Mouse (Mus musculus) thymus, postnatal 4 days (tissue): Measurements from ENCODE around the gene Arhgef3.

Experiments used
- DNase-seq: peaks from one replicate; pipeline ENCODE4 v3.0.0; 2021

Arhgef3 gene

DNA sequence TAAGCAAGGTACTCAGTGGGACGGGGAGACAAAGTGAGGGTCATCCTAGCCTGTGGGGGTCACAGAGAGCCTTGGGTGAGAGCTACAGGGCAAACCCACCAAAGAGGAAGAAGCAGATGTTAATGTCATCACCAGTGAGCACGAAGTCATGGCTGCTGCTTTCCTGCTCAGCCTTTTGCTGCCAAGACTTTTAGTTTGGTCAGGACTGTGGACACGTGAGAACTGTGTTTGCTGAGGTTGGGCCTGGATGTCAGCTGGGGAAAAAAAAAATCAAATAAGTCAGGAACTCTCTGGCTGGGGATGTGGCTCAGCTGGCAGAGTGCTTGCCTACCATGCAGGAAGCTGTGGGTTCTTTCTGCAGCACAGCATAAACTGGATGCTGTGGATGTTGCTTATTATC, 213.2 kb downstream of the Arhgef3 start:
- DNase-seq: no peak

DNA sequence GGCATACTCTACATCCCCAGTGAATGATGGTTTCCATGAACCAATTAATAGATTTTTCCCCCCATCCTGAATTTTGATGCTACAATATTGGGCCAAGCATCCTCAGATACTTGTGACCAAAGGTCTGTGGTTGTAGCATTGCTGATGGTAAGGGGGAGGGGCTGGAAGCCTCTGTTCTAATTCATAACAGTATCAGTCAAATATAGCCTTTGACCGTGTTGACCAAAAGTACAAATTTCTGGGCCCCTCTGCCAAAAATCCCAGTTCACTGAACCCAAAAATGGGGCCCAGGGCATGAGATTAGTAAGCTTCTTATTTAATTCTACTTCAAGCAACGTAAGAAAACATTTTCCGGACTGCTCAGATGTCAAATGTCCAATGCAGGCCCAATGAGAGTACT, 214.3 kb downstream of the Arhgef3 start:
- DNase-seq: no peak

DNA sequence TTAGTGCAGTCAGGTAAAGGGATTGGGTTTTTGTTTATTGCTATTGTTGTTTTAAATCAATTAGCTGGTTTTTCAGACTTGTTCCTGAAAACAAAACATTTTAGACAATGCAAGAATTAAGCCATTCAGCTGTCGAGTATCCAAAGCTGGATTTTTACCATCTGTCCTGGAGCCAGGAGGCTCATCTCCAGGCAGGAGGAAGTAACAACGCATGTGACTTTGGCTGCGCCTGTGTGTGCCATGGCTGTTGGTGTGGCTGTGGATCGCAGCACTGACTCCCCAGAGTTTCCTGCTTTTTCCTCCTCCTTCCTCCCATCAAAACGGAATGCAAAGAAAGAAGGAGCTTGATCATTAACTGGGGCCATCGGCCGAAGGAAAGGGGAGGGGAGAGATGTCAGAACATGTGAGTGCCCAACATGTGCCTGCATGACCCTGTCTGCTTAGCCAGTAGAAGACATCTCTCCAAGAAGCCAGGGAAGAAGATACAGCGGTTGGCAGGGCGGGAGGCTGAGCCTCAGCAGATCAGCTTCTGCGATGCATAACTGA, 216.9 kb downstream of the Arhgef3 start:
- DNase-seq: no peak

DNA sequence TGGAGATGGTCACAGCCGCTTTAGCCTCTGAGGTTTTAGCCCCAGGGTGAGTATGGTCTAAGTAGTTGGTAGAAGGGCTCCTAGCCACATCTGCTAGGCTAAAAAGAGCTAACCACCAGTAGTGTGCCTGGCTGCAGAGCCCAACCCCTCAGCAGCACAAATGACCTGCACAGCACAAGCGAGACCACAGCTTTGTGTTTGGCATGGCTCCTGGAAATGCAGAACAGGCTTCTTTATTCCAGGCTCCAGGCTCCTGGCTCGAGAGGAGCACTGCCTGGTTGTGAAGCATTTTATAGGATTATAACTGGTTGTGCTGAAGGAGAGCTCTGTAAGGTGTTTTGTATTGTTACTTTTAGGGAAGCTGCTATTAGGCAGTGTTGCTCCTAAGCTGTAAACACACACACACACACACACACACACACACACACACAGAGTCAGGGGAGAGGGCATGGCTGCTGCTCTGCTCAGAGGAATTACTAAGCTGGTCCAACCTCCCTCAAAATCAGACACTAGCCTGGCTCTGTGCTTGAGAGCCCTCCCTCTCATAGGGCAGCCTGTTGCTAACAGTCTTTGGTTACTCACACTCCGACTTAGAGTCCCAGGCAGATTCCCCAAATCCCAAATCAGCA, 217.8 kb downstream of the Arhgef3 start:
- DNase-seq: no peak

DNA sequence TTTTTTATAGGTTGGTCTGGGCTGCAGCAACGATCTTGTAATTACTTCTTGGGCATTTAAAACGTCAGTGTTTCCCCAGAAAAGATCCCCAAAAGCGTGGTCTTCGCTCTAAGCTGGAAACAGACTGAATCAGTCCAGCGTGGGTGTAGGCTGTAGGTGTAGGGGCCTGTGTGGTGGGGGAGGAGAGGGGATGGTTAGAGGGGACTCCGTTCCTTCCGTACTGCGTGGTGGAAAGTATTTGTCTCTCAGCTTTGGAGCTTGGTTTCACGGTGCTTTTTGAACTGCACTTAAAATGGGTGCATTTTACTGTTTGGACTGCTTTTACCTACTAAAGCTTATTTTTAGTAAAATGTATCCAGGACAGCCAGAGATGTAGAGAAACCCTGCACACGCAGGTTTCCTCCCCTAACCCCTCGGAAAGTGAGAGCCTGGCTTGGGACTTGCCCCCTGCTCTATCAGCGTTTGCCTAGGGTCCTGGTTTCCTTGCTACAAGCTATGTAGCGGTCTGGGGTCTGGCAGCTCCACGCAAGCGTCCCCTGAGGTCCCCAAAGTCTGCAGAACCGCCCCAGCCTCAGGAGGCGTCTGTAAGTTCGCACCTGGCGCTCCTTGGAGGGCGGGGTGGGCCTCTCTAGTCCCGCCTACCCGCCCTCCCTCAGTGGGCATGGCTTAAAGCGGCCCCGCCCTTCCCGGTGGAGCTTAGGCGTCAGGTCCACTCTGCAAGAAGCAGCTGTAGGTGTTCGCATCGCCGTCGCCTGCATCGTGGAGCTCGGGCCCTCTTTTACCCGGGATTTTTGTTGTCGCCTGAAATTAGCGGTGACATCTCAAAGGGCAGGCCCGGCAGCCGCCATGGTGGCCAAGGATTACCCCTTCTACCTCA, 220.9 kb downstream of the Arhgef3 start:
- peak; percentile 97 for DNase-seq

DNA sequence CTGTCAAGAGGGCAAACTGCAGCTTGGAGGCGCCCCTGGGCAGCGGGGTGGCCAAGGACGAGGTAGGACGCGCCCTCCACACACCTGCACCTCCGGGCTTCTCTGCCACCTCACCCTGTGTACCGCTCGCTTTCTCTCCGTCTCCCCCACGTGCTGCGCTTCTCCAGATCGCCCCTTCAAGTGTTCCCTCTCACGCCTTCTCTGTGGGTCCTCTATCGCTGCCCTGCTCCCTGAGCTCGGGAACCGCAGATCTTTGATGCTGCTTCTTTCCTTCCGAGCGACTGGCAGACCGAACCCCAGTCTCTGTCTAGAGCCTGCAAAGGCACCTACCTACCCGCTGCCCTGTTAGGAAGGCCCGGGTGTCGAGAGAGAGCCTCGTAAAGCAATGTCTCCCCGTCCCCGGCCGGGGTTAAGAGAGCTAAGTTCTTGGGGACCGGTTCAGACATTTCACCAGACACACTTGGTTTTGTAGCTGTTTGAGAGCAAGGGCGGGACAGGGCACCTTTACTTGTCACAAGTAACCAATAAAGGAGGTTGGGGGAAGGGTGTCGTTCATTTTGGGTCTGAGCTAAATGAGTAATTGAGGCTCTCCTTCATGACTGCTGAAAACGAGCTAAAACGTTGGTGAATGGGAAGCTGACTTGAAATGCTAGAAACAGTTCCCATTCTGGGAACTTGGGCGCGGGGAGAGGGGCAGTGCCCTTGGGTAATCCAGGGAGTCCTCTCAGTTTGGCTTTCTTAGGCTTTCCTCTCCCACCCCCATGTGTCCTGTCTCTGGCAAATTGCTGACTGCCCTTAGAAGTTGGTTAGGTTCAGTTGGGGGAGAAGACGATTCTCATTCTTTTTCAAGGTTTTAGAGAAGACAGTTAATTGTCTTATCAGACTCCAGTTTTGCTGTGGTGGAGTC, 221.8 kb downstream of the Arhgef3 start:
- peak; percentile 65 for DNase-seq

DNA sequence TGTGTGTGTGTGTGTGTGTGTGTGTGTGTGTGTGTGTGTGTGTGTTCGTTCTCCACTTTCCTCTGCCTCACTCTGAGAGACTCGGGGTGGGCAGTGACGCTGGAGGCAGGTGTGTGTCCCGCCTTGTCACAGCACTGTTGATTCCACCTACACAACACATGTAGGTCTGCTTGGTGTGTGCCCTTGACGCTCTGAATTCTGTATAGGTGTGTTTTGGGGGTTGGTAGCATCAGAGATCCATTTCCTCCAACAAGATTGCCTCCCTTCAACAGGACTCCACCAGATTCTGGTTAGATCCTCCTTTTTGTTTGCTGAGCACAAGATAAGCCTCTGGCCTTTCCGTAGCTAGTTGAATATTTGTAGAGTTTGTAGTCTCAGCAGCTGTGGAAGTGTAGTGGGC, 222.5 kb downstream of the Arhgef3 start:
- no peak for DNase-seq

DNA sequence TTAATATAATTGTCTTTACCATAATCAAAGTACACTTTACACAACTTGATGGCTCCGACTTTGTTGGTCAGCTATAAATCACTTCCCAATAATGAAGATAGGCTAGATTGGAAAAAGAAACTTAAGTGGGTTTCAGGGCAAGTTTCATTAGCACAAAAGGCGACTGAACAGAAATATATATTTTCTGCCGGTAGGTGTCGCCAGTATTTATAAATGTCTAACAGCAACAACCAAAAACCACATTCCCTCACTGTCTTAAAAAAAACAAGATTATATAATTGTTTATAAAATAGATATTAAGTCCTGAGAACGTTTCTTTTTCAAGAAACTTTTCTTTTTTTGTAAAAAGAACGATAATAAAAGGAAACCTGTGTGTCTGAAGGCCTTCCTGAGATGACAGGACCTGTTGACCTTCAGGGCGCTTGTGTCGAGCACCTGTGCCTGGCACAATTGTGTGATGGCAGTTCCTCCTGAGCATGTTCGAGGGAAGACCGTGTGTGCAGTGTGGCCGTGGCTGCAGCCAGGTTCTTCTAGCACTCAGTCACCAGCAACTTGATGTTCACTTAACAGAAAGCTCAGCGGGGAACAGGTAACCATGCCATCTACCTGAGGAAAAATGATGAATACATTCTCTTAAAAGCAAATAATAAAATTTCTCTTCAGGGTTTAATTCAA, 223.5 kb downstream of the Arhgef3 start:
- peak; percentile 63 for DNase-seq

DNA sequence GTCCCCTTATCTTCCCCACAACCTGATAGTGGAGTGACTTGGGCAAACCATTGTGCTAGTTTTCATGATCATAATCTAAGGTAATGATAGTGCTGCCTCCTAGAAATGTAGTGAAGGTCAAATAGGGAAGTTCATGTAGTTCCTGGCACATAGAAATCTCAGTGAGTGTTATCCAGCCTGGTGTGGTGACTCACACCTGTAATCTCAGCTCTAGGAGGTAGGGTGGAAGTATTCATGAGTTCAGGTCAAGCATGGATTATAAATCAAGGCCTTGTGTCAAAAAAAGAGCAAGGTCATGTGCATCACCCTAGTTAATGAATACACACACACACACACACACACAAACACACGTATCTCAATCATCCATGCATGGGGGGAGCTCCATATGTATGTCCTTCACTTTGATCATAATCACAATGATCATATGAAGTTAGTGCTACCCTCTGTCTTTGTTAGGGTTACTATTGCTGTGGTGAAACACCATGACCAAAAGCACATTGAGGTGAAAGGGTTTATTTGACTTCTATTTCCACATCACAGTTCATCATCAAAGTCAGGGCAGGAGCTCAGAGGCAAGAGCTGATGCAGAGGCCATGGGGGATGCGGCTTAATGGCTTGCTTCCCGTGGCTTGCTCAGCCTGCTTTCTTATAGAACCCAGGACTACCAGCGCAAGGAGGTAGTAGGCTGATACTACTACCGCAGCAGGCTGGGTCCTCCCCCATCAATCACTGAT, 226.2 kb downstream of the Arhgef3 start:
- DNase-seq: no peak

DNA sequence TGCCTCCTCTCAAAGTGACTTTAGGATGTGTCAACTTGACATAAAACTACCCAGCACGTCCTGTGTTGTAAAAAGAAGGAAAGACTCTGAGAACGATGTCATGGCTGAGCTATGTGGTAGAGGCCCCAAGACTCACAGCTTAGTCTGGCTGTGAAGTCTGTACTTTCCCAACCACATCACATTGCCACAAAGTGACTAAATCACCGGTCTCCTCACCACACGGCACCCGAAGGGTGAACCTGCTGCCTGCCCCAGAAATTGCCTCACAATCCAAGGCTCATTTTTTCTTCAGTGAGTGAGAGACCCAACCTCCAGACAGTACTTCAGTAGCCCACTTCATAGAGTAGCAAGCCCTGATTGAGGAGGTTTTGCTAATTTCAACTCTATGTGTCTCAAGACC, 226.8 kb downstream of the Arhgef3 start:
- no peak for DNase-seq

DNA sequence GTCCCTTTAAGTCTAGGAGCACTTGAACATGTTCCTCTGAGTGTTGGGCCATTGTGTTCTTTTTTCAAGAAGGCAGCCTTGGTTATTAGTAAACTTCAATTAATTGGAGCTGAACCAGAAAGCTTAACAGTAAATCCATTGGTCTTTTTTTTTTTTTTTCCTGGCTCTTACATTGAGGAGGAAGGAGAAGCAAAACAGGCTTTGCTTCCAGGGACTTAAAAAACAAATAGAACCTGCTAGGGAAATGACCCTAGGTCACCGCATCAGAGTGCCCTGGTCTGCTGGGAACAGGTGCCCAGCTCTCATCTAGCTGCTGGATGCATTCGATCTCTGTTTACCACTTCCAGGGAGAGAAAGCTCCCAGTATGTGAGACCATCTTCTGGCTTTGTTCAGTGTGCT, 227.8 kb downstream of the Arhgef3 start:
- DNase-seq: no peak

DNA sequence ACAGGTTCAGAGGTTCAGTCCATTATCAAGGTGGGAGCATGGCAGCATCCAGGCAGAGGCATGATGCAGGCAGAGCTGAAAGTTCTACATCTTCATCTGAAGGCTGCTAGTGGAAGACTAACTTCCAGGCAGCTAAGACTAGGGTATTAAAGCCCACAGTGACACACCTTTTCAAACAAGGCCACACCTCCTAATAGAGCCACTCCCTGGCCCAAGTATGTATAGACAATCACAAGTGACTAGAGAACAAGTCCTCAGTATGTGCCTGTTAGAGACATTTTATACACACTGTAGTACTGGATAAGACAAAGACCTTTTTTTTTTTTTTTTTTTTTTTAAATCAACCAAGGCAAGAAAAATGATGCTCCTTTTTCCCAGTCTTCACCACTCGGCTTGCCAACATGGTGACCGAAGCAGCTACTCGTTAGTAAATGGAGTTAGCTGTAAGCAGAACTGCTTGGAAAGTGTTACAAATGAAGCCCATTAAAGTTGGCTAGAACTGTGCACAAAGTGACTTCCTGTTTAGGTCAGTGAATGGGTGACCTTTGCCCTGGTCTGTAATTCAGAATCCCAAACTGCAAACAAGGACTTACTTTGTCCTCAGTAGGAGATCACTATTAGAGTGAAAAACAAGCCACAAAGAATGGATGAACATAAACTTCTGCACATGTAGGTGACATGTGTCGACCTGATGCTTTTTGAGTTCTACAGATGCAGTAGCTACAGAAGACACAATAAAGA, 229.7 kb downstream of the Arhgef3 start:
- DNase-seq: no peak

DNA sequence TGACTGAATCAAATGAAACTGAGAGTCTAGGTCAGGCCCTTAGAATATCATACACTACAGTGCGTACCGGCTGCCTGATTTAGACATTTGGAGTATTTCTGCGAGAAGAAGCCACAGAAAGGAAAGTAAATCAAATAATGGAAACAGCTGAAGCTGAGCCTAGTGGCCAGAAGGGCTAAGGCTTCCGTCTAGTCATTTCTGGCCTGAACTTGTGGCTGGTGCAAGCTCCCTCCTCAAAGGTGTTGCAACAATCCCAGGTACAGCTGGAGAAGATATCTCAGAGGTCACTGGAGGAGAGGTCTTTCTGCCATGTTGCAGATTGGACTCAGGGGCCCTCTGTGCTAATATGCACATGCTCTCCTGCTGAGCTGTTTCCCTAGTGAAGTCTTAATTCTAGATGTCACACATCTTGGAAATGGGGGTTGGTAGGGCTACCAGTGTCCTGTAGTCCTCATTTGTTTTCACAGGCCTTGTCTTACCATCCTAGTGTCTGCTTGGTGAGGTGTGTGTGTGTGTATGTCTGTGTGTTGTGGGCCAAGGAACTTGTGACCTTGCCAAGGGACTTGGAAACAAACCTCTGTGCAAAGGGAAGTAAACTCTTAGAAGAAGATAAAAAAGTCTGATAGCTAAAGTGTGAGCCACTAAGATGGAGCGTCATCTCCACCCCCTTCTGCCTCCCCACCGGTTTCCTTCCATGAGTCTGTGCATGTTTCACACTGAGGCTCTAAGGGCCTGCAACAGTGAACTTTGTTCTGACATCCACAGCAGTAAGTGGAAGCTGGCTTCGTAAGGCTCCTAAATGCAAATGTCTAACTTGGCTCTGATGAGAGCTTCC, 230.6 kb downstream of the Arhgef3 start:
- no peak for DNase-seq

DNA sequence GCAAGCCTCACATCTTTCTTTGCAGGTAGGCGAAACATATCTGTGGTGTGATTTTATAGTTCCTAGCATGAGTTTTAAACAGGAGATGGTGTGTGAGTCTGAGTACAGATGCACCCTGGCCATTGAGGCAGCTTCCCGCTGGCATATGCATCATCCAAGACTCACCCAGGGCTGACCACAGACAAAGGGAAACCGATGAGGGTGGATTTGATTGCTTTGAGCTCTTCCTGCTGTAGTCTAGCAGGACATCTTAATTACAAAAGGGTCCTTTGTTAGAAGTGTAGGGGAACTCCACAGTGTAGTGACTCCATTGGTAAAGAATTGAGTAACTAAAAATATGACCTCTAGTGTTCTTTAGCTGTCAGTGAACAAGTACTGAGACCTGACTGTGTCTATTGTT, 232.5 kb downstream of the Arhgef3 start:
- no peak for DNase-seq

DNA sequence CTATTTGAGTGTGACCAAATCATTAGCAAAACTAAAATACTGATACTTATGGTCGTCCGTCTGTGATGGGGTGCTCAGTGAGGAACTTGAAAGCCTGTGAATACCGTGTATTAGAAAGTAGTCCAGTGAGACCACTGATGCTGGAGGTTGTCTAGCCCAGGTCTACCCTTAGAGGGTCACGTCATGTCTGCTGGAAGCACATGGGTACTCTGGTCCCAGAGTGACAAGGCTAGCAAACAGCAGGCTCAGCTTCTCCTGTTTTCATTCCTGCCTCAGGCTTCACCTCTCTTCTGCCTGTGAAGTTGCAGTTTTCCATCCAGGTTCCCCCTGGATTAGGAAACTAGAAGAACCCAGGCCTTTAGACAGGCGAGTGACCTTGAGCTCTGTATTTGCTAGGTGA, 233.0 kb downstream of the Arhgef3 start:
- DNase-seq: no peak

DNA sequence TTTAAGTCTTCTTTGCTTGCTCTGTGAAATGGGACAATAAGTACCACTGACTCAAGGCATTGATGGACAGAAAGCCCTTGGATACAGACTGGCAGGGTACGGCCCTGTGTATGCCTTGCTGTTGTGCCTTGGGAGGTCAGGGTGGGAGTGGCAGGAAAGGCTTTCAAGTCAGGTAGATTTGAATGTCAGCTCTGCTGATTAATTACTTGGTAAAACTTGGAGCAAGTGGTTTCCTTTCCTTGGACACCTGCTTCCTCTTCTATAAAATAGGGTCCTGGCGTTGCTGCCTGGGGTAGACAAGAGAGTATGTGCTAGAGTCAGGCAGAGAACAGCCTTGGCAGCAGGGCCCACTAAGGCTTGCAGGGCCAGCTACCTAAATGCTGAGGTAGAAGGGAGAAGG, 233.4 kb downstream of the Arhgef3 start:
- DNase-seq: no peak

DNA sequence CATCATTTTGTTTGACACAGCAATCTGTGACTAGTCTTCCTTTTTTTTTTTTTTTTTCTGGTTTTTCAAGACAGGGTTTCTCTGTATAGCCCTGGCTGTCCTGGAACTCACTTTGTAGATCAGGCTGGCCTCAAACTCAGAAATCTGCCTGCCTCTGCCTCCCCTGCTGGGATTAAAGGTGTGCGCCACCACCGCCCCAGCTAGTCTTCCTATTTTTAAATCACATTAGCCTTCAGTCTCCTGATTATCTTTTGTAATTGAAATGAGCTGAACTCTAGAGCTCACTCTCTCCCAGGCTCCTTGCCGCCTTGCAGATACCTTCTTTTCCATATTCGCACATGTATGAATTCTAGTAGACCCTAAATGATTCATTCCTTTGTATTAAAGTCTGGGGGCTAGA, 234.0 kb downstream of the Arhgef3 start:
- DNase-seq: no peak

DNA sequence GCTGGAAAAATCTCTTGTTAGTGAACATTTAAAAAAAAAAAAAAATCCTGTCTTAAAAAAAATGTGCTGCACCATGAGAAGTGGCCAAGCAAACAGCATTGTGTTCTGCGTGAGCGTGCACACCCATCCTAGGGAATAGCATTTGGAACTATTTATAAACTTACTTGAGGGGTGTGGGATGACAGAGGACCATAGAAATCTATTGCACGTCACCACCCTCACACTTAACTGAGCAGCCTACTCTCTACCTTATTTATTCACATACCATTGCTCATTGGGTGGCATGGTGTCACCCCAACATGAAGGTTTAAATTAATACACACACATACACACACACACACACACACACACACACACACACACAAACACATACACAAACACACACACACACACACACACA, 234.4 kb downstream of the Arhgef3 start:
- DNase-seq: no peak

DNA sequence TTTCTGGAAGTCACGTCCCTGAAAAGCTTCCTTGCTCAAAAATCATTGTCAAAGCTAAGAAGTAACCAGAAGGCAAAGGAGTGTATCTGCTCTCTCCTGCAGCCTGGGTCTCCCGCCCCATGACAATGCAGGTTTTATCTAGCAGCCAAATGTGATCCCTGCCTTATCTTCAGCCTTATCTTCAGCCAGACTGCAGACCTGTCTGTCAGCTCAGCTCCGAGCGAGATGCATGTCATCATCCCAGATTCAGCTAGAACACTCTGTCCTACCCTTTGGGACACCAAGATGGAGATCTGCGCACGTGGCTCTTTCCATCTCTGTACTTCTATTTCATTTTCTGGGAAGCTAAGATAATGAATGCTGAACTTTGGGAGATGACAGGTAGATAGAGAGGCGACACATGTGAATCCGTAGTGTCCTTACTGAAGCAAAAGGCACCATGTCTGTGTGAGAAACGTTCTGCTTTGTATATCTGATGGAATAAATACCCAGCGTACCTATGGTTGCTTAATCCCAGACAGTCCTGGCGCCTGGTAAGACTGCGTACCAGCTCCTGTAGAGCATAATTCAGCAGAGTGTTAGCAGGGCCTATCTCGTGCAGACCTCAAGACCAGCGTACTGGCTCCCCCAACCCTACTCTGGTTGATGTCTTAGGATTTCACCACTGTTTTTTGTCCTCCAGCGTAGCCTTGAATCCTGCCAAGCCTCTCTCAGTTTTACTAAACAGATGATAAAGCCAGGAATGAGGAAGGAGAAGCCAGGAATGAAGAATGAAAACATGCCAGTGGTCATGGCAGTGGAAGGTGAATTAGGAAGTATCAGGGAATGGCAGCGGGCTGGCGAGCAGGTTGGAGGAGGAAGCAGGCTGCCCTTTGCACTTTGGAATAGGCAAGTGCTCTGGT, 235.4 kb downstream of the Arhgef3 start:
- no peak for DNase-seq
